Mouse (Mus musculus): ENCODE data around the gene Ctsk. TPM values are rescaled to one million over a fixed set of nuclear protein-coding genes. Genes with fewer than 3 reads are reported as not detected.
"Not testable (repeated sequence)": the region's sequence is repeated elsewhere in the genome, so short reads cannot be mapped to it uniquely, and the experiment has no call there.

Ctsk gene
- polyA plus RNA-seq, 1 experiment, result 7.5 TPM

DNA sequence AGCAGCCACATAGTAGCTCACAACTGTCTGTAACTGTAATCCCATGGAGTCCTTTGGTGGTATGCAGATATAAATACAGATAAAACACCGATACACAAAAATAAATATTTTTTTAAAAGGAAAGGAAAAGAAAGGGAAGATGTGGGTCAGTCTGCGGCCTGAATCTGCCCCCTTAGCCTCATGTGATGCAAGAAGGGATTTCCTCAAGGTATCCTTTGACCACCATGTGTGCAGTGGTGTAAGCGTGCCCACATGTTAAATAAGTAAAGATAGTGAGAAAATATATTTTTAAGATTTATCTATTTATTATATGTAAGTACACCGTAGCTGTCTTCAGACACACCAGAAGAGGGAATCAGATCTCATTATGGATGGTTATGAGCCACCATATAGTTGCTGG lies 40.8 kb downstream of the Ctsk start:
- Histone ChIP-seq H3K4me3 (ENCODE audit: insufficient read depth, low read depth, low read length) (no peak overlapping the region), H3K27ac (replicated peaks; ENCODE audit: low read depth, low read length) (no peak overlapping the region), H3K4me1 (ENCODE audit: control insufficient read depth, insufficient read depth, insufficient read length, low read length) (no peaks in the 10 kb centered on the region)

GRCm38 (mm10) chr3:95541186-95541585 lies 42.1 kb downstream of the Ctsk start:
- not testable (repeated sequence) for H3K4me1 ChIP-seq (ENCODE audit: control insufficient read depth, insufficient read depth, insufficient read length, low read length); H3K27ac ChIP-seq (replicated peaks; ENCODE audit: low read depth, low read length); H3K4me3 ChIP-seq (ENCODE audit: insufficient read depth, low read depth, low read length)

GRCm38 (mm10) chr3:95542171-95542570 lies 43.1 kb downstream of the Ctsk start:
- no peaks in the 10 kb centered on the region for H3K4me1 ChIP-seq (ENCODE audit: control insufficient read depth, insufficient read depth, insufficient read length, low read length)
- H3K27ac ChIP-seq (replicated peaks; ENCODE audit: low read depth, low read length), result no peak overlapping the region
- H3K4me3 ChIP-seq (ENCODE audit: insufficient read depth, low read depth, low read length), result no peak overlapping the region

GRCm38 (mm10) chr3:95542981-95543380 lies 43.9 kb downstream of the Ctsk start:
- no peak overlapping the region for H3K4me3 ChIP-seq (ENCODE audit: insufficient read depth, low read depth, low read length)
- H3K4me1 ChIP-seq (ENCODE audit: control insufficient read depth, insufficient read depth, insufficient read length, low read length), result no peaks in the 10 kb centered on the region
- H3K27ac ChIP-seq (replicated peaks; ENCODE audit: low read depth, low read length), result no peak overlapping the region

- no peak overlapping the region for H3K4me3 ChIP-seq (ENCODE audit: insufficient read depth, low read depth, low read length)
- no peak overlapping the region for H3K27ac ChIP-seq (replicated peaks; ENCODE audit: low read depth, low read length)
- no peaks in the 10 kb centered on the region for H3K4me1 ChIP-seq (ENCODE audit: control insufficient read depth, insufficient read depth, insufficient read length, low read length)
Measured at GRCm38 (mm10) chr3:95550176-95550575, 51.1 kb downstream of the Ctsk start.

- Histone ChIP-seq H3K4me1 (ENCODE audit: control insufficient read depth, insufficient read depth, insufficient read length, low read length) (no peaks in the 10 kb centered on the region), H3K4me3 (ENCODE audit: insufficient read depth, low read depth, low read length) (no peak overlapping the region)
Measured at GRCm38 (mm10) chr3:95553986-95554385, 54.9 kb downstream of the Ctsk start.

More at GRCm38 (mm10) chr3:95553986-95554385, 54.9 kb downstream of the Ctsk start:
- no peak overlapping the region for H3K27ac ChIP-seq (replicated peaks; ENCODE audit: low read depth, low read length)

Other genes starting within 250 kb of the Ctsk start
- gene Bnipl, start 248.1 kb upstream of the Ctsk start, polyA plus RNA-seq (2012; ENCODE audit: insufficient read depth, insufficient read length, missing spikeins), result not detected in 2 replicates
- gene Mindy1, start 217.9 kb upstream of the Ctsk start, polyA plus RNA-seq (2012; ENCODE audit: insufficient read depth, insufficient read length, missing spikeins), result 22.1 and 23.5 TPM in 2 replicates
- gene Prune1, start 217.2 kb upstream of the Ctsk start, polyA plus RNA-seq (2012; ENCODE audit: insufficient read depth, insufficient read length, missing spikeins), result 11.9 and 16.3 TPM in 2 replicates
- gene Anxa9, start 192.1 kb upstream of the Ctsk start, polyA plus RNA-seq (2012; ENCODE audit: insufficient read depth, insufficient read length, missing spikeins), result 0.63 and 1.5 TPM in 2 replicates
- 178 and 185 TPM in 2 replicates for gene Cers2, start 184.5 kb upstream of the Ctsk start, polyA plus RNA-seq (2012; ENCODE audit: insufficient read depth, insufficient read length, missing spikeins)
- 6.7 and 7.5 TPM in 2 replicates for gene Setdb1, start 142.1 kb upstream of the Ctsk start, polyA plus RNA-seq (2012; ENCODE audit: insufficient read depth, insufficient read length, missing spikeins)
- not detected in 2 replicates for gene 4930558C23Rik, start 96.4 kb upstream of the Ctsk start, polyA plus RNA-seq (2012; ENCODE audit: insufficient read depth, insufficient read length, missing spikeins)
- gene Arnt, start 64.9 kb upstream of the Ctsk start, polyA plus RNA-seq (2012; ENCODE audit: insufficient read depth, insufficient read length, missing spikeins), result 17.2 and 18.4 TPM in 2 replicates
- 21.0 and 22.4 TPM in 2 replicates for gene Ctss, start 27.5 kb downstream of the Ctsk start, polyA plus RNA-seq (2012; ENCODE audit: insufficient read depth, insufficient read length, missing spikeins)
- gene Hormad1, start 60.4 kb downstream of the Ctsk start, polyA plus RNA-seq (2012; ENCODE audit: insufficient read depth, insufficient read length, missing spikeins), result not detected in 2 replicates
- 20.1 and 20.4 TPM in 2 replicates for gene Golph3l, start 89.7 kb downstream of the Ctsk start, polyA plus RNA-seq (2012; ENCODE audit: insufficient read depth, insufficient read length, missing spikeins)
- 38.4 and 51.4 TPM in 2 replicates for gene Ensa, start 125.7 kb downstream of the Ctsk start, polyA plus RNA-seq (2012; ENCODE audit: insufficient read depth, insufficient read length, missing spikeins)
- 56.1 and 61.6 TPM in 2 replicates for gene Mcl1, start 159.5 kb downstream of the Ctsk start, polyA plus RNA-seq (2012; ENCODE audit: insufficient read depth, insufficient read length, missing spikeins)
- 2.5 and 6.6 TPM in 2 replicates for gene Adamtsl4, start 188.7 kb downstream of the Ctsk start, polyA plus RNA-seq (2012; ENCODE audit: insufficient read depth, insufficient read length, missing spikeins)
- 41.5 and 48.8 TPM in 2 replicates for gene Ecm1, start 240.3 kb downstream of the Ctsk start, polyA plus RNA-seq (2012; ENCODE audit: insufficient read depth, insufficient read length, missing spikeins)

All from brown adipose tissue, adult 24 weeks (tissue).